Mouse (Mus musculus) C2C12 (cell line): Measurements from ENCODE around the gene Ppan.

Experiments used
- CEBPB ChIP-seq: IDR thresholded peaks from one replicate; pipeline ENCODE4 v1.6.1; 2011; ENCODE audit warnings: low read depth, mild to moderate bottlenecking, control low read depth, moderate library complexity
- CTCF ChIP-seq: IDR thresholded peaks from one replicate; pipeline ENCODE4 v1.5.1; 2011; ENCODE audit not compliant: control insufficient read depth, insufficient read depth, insufficient read length
- FOSL1 ChIP-seq: IDR thresholded peaks from one replicate; pipeline ENCODE4 v1.8.0; 2011; ENCODE audit warnings: mild to moderate bottlenecking, low read length; ENCODE audit not compliant: poor library complexity, insufficient read depth, severe bottlenecking
- MAX ChIP-seq: IDR thresholded peaks from one replicate; pipeline ENCODE4 v1.6.1; 2011; ENCODE audit warnings: mild to moderate bottlenecking, control low read depth
- MYOD1 ChIP-seq: IDR thresholded peaks from one replicate; pipeline ENCODE4 v1.6.1; 2011; ENCODE audit warnings: low read depth; ENCODE audit not compliant: control insufficient read depth, insufficient read length
- MYOG ChIP-seq: IDR thresholded peaks from one replicate; pipeline ENCODE4 v1.6.1; 2011; ENCODE audit not compliant: control insufficient read depth, insufficient read length; ENCODE audit errors: extremely low read depth
- USF1 ChIP-seq: IDR thresholded peaks from one replicate; pipeline ENCODE4 v1.6.1; 2011; ENCODE audit warnings: low read depth, mild to moderate bottlenecking, control low read depth, moderate library complexity

DNA sequence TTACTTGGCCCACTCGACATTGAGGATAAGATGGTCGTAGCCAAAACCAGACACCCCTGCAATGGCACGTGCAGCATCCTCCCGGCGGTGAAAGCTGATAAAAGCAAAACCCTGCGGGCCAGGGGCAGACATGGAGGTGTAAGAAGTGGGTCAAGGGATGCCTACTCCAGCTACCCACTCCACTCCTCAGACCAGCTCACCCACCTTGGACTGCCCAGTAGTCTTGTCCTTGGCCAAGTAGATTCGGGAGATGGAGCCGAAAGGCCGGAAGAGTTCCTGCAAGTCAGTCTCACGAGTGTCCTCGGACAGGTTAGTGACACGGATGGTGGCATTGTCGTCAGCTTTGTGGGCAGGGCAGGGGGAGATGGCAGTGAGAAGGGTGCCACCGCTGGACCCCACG lies 6.7 kb downstream of the Ppan start:
- TF ChIP-seq CTCF (no peak), CEBPB (no peak), FOSL1 (no peak), MYOD1 (no peak), USF1 (no peak), MYOG (no peak), MAX (no peak)
